Mouse (Mus musculus) cerebellum, adult 2 months (tissue): ENCODE results near the gene Exoc3l. TPM values are rescaled to one million over a fixed set of nuclear protein-coding genes. Genes with fewer than 3 reads are reported as not detected.
A peak's percentile ranks its signal among the peaks of the same experiment; 100 is the strongest.

Experiments used
- DNase-seq, 2 experiments: peaks; one replicate each; pipeline ENCODE4 v3.0.0; 2021
- H3K27ac ChIP-seq: fragments of 200-500 bp; 2 replicates; pipeline ENCODE4 v1.5.1; 2012; ENCODE audit warnings: low read length, control low read depth, inconsistent platforms; ENCODE audit not compliant: insufficient read depth
- H3K27me3 ChIP-seq: fragments of 200-500 bp; 2 replicates; pipeline ENCODE4 v1.6.1; 2012; ENCODE audit warnings: inconsistent platforms, mild to moderate bottlenecking, low read length, moderate library complexity; ENCODE audit not compliant: control insufficient read depth, insufficient read depth
- H3K4me1 ChIP-seq: fragments of 200-500 bp; 2 replicates; pipeline ENCODE4 v1.6.1; 2011; ENCODE audit warnings: low read length; ENCODE audit not compliant: control insufficient read depth, insufficient read depth
- H3K4me3 ChIP-seq: fragments of 200-500 bp; replicated peaks from 2 replicates; pipeline ENCODE3; 2011; ENCODE audit warnings: mild to moderate bottlenecking, low read depth, low read length, control low read depth; ENCODE audit not compliant: insufficient read depth
- CTCF ChIP-seq: fragments of 200-500 bp; IDR thresholded peaks from 2 replicates; pipeline ENCODE4 v1.5.1; 2011; ENCODE audit warnings: low read depth, mild to moderate bottlenecking, control low read depth, low read length, moderate library complexity, borderline replicate concordance; ENCODE audit not compliant: insufficient read depth
- POLR2A ChIP-seq: fragments of 200-500 bp; IDR thresholded peaks from 2 replicates; pipeline ENCODE4 v1.6.1; 2011; ENCODE audit warnings: low read length, control low read depth, borderline replicate concordance; ENCODE audit not compliant: insufficient read depth
- WGBS: fragments of 180-500 bp; shearing (Covaris S2); methylation state at CpG from one replicate; pipeline ENCODE4 v1.1.7; 2018; 5-methylcytosine and 5-hydroxymethylcytosine counted together
- polyA plus RNA-seq: library from polyadenylated mRNA; depleted of rRNA; stranded (reverse); fragments of >200 nt; gene quantifications from 2 replicates; pipeline ENCODE4 v1.2.3, GENCODE M21; 2012

The Exoc3l gene
- polyA plus RNA-seq, 1 experiment = 17.0 TPM

DNA sequence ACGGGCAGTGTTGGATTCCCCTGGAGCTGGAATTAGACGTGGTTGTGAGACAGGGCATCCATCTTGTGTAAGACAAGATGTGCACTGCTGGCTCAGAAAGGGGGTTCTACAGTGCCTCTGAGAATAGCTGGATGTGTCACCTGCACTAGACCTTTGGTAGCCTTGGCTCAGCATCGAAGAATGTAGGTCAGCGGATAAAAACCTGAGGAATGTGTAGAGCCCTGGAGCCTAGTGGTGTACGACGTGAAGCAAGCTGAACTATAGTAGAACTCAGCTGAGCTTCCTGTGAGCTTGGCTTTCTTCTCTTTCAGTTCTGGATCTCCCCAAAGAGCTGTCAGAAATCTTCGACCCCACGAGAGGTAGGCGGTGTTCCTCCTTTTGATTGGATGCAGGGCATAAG lies 8.0 kb upstream of the Exoc3l start:
- peak in 1 of 2 experiments; percentile 20 for DNase-seq
- Histone ChIP-seq H3K27ac (no peak overlapping the region), H3K4me1 (peaks cover 41% of the 10 kb centered on the region), H3K27me3 (no peaks in the 10 kb centered on the region), H3K4me3 (no peak overlapping the region)
- WGBS = 66% methylated on average over 9 of the region's 9 CpGs
- TF ChIP-seq POLR2A = no peak
- no peak for TF ChIP-seq CTCF

DNA sequence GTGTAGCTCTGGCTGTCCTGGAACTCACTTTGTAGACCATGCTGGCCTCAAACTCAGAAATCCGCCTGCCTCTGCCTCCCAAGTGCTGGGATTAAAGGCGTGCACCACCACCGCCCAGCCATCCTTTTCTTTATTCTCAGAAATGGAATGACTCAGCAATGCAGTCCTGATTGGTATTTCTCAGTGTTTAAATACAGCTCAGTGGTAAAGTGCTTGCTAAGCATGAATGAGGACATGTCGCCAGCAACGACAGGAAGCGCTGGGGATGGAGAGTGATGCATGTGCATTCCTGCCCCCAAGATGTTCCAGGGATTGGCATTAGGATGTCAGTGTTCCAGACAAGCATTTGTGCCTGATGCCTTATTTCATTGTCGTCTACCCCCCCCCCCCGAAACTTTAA lies 7.5 kb upstream of the Exoc3l start:
- Histone ChIP-seq H3K27ac (no peak overlapping the region), H3K4me1 (peaks cover 41% of the 10 kb centered on the region), H3K4me3 (no peak overlapping the region), H3K27me3 (no peaks in the 10 kb centered on the region)
- no peak for DNase-seq
- WGBS = 70% methylated on average over 8 of the region's 8 CpGs
- TF ChIP-seq CTCF = no peak
- no peak for TF ChIP-seq POLR2A

DNA sequence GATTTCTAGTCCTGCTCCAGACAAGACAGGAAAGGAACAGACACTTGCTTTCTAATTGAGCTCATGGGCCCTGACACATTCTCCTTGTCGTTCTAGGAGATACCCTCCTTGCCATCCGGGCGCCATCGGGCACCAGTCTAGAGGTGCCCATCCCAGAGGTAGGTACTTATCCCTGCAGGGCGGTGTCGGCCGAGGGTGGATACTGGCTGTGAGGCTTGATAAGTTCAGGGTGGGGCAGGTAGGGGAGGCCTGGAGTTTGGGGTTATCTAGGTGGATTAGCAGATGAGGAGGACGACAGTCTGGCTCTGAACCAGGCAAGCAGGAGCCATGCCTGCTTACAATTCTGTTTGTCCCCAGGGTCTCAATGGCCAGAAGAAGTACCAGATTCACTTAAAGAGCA lies 4.1 kb upstream of the Exoc3l start:
- peaks cover 24% of the 10 kb centered on the region for H3K4me1 ChIP-seq
- no peak overlapping the region for H3K4me3 ChIP-seq
- no peaks in the 10 kb centered on the region for H3K27me3 ChIP-seq
- no peak overlapping the region for H3K27ac ChIP-seq
- DNase-seq = no peak
- WGBS = 94% methylated on average over 8 of the region's 8 CpGs
- no peak for TF ChIP-seq POLR2A
- no peak for TF ChIP-seq CTCF

DNA sequence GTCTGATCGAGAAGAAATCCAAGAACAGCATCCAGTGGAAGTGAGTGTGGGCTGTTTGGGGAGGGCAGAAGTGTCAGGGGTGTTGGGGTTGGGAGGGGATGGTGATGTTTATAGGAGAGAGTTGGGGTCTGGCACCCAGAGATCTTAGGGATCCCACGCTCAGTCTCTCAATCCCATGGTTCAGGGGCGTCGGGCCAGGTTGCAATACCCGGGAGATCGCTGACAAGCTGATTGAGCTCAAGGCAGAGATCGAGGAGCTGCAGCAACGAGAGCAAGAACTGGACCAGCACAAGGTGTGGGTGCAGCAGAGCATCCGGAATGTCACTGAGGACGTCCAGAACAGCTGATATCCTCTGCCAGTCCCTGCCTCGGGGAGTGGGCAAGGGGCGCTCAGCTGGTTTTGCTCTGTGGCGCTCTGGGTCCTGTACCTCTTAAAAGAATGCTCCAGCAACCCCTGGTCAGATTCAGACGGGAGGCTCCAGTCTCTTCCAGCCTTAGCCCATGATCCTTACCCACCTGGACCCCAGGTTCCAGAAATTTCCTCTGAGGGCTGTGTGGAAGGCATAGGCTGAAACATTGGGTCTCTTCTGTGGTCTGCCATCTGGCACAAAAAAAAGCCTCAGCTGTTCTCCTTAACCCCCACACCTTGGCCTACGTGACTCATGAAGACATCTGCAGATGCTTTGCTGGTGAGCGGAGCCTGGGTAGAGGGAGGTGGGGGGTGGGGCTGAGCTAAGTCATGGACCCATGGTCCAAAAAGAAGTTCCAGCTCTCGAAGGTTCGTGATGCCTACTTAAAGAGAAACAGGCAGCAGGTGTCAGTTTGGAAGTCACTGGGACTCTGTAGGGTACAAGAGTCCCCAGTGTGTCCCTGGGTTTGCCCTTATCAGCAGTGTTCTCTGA lies 2.7 kb upstream of the Exoc3l start:
- Histone ChIP-seq H3K27me3 (no peaks in the 10 kb centered on the region), H3K27ac (no peak overlapping the region), H3K4me3 (peak overlapping the region; percentile 92), H3K4me1 (peaks cover 24% of the 10 kb centered on the region)
- TF ChIP-seq CTCF = no peak
- no peak for TF ChIP-seq POLR2A
- 29% methylated on average over 18 of the region's 18 CpGs for WGBS
- DNase-seq = no peak

DNA sequence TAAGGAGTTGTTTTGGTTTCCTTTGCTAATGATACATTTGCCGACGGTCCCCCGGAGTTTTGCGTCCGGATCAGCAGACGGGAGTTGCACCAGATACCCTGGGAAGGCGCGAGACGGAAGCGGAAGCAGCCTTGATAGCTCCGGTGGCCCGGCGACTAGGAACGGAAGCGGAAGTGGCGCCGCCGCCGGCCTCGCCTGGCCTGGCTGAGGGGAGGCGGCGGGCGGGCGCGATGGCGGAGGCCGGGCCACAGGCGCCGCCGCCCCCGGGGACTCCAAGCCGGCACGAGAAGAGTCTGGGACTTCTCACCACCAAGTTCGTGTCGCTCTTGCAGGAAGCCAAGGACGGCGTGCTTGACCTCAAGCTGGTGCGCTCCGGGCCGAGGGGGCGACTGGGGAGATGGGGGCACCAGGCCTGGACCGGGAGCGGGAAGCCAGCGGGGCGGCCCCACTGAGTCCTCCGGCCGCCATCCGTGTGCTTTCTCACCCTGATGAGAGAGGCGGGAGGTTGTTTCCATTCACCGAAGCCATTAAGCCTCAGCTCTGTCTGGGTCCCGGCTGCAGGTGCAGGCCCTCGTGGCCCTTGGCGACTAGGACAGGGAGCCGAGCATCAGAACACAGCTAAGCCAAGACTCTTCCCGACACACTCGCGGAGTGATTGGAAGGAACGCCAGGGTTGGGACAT lies 1.8 kb upstream of the Exoc3l start, which contains the start of gene E2f4:
Gene E2f4 (plus strand): TSS at position 153 of the 682 bp plus-strand sequence.
- H3K4me1 ChIP-seq = peaks cover 31% of the 10 kb centered on the region
- TF ChIP-seq POLR2A (peak; percentile 42; the same call in 1 of the 2 replicates), CTCF (no peak)
- no peaks in the 10 kb centered on the region for H3K27me3 ChIP-seq
- peak within 1 kb of the TSS; percentile 92 for H3K4me3 ChIP-seq
- peak within 1 kb of the TSS; percentile 59 for H3K27ac ChIP-seq
- WGBS = under 1% methylated on average over 58 of the region's 58 CpGs
- peak; percentile 91 to 94 for DNase-seq

DNA sequence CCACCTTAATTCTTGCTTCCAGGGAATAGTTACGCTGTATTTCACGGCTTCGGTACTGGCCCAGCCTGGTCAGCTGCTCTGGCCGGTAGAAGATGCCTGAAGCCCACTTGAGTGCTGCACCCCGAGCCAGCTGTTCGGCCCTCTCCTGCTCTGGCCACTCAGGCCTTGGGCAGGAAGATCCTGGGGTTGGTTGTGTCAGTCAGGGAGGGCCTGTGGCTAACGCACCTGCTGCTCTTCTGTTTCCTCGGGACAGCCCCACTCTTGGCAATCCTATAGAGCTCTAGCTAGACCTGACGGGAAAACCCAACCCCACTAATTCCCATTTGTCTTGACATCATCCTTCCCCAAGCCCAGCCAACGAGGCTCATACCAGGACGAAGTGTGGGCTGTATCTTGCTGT lies 645 bp downstream of the Exoc3l start:
- H3K27ac ChIP-seq = peak overlapping the region; percentile 8; the same call in 1 of the 2 replicates
- no peaks in the 10 kb centered on the region for H3K27me3 ChIP-seq
- DNase-seq = no peak
- H3K4me1 ChIP-seq = peaks cover 36% of the 10 kb centered on the region
- TF ChIP-seq POLR2A (no peak), CTCF (no peak)
- H3K4me3 ChIP-seq = no peak overlapping the region
- 61% methylated on average over 11 of the region's 11 CpGs for WGBS

DNA sequence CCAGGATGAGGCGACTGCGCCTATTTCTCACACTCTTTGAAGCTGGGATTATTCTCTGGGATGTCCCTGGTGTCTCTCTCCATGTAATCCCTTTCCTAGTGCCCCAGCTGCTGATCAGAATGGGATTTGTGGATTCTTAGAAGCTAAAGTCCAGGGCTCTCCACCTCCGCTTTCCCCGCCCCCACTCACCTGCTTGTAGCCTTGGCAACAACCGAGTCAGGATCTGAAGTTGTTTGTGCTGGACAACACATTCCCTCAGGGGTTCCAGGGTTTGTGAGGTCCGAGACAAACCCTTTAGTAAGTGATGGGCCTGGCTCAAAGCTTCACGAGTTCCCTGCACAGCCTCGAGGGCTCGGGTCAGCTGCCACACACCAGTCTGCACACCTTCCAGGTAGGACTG lies 1.1 kb downstream of the Exoc3l start:
- Histone ChIP-seq H3K4me1 (peaks cover 40% of the 10 kb centered on the region), H3K4me3 (no peak overlapping the region), H3K27ac (peak overlapping the region; percentile 1), H3K27me3 (no peaks in the 10 kb centered on the region)
- DNase-seq = no peak
- 68% methylated on average over 9 of the region's 9 CpGs for WGBS
- TF ChIP-seq POLR2A = no peak
- no peak for TF ChIP-seq CTCF
